Mouse (Mus musculus) telencephalon, adult 2 months (tissue): ENCODE measurements around the gene Bpifc.
"Not testable (repeated sequence)": the region's sequence is repeated elsewhere in the genome, so short reads cannot be mapped to it uniquely, and the experiment has no call there.

Experiments
- DNase-seq: peaks from one replicate; pipeline ENCODE4 v3.0.0-alpha.2; 2011; ENCODE audit warnings: low read depth, low spot score

The Bpifc gene

DNA sequence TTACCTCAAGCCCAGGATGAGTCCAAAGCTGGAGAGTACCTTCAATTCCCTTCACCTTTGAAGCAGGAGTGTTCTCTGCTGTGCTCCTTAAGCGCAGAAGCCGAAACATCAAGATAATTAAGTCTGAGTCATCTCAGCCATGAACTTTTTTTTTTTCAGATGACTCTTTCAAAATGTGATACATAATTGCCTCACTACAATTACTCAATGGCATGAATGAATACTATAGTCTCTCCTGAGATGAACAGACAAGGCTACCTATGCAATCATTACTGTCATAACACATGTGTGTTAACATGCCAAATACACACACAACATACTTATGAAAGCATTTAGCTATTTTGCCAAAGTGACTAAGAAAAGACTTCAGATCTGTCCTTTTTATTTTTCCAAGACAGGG is at the start of gene Bpifc:
Gene Bpifc (minus strand): TSS at position 115 of the 400 bp plus-strand sequence.
- no peak for DNase-seq

DNA sequence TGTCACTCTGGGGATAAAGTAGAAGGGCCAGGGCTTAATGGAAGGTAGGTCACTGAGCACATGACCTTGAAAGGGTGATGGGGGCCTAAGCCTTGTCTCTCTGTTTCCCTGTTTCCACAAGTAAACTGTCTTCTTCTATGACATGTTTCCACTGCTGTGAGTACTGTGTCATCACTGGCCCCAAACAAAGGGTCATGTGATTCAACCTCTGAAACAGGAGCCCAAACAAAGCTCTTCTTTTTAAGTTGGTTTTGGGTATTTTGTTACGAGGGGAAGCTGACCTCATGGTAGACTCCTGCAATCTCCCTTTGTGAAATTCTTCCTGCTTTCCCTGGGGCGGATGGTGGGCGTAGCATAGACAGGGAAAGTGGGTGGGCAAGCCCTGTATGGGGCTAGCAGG is 48.6 kb upstream of the Bpifc start:
- DNase-seq = no peak

DNA sequence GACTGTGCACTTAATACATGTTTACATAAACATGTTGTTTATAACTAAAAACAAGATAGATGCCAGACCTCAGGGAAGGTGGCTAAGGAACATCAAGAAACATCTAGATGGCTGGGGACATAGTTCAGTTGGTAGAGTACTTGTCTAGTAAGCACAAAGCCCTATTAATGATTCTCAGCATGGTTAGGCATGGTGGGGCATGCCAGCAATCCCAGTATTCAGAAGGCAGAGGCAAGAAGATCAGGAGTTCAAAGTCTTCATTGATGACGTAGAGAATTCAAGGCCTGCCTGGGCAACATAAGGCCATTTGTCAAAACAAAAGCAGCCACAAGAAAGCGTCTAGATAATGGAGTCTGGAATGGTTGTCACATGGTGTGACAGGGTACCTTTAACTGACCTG is 46.0 kb upstream of the Bpifc start:
- no peak for DNase-seq

DNA sequence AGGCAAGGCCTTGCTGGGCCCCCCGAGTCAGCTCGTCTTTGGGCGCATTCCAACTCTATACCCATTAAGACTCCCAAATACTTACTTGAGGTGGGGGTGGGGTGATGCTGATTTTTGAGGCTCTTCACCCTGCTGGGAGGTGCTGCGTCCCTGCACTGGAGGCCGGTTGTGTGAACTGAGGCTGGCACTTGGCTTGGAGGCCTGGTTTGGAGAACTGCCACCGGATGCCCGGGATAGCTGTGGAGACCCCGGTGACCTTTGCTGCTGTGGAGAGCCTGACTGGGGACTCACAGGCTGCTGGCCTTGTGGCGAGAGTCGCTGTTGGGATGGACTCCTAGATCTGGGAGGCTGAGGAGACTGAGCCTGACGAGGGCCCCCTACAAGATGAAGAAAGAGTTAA is 45.6 kb upstream of the Bpifc start:
- DNase-seq = no peak

DNA sequence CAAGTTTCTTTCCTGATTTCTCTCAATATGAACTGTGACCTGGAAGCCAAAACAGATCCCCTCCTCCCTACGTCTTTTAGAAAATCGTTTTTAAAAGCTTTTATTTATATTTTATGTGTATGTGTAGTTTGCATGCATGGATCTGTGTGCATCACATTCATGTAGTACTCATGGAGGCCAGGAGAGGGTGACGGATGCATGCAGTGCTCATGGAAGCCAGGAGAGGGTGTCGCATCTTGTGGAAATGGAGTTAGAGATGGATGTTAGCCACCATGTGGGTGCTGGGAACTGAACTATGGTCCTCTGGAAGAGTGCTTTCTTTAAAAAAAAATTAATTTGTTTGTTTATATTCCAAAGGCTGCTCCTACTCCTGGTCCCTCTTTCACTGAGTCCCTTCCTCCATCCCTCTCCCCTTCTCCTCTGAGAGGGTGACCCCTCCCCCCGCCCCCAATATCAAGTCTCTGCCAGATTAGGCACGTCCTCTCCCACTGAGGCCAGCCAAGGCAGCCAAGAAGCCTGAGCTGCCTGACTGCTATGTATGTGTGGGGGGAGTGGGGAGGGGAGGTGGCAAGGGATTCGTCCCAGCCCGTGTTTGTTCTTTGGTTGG is 44.7 kb upstream of the Bpifc start:
- DNase-seq = no peak

DNA sequence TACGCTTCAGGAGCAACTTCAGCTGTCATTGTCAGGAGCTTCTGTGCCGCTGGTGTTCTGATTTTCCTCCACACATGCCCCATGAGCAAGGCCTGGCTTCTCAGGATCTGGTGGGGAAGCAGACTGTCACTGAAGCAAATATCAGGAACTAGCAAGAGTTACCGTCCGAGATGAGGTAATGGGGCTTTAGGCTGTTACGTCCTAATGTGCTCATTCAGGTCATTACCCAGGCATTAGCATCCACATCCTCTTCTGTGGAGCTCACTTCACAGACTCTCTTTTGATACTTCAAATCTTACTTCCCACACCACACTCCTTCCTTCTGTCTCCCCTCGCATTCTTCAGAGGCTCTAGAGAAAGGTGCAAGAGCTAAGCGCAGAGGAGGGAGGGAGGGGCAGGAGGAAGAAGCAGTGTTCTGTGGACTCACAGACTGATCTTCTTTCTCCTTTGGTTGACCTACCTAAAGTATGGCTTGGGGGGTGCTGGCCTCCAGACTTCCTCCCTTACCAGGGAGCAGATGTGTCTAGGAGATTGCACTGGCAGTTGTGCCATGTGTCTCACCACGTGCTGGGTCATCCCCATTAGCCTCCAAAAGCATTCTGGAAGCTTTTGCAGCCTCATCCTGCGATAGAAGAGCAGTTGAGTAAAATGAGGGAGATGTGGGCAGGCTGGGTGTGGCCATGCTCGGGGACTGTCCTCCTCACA is 41.3 kb upstream of the Bpifc start:
- DNase-seq = no peak

DNA sequence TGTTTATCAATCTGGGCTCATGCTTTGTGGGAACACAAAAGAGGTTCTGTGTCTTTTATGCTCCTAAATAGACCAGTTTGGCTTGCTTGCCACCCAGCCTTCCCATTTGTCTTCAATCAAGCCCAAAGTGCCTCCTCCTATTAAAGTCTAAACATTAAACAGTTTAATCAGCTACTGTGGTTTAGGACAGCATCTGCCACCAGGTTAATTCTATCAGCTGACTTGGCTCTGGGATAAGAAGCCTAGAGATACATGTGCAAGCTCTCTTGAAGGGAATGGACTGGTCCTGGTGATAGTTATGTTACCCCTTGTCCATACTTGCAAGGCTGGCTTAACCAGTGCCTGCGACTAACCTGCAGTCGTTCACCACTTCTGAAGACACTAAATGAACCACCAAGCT is 38.8 kb upstream of the Bpifc start:
- DNase-seq = no peak

DNA sequence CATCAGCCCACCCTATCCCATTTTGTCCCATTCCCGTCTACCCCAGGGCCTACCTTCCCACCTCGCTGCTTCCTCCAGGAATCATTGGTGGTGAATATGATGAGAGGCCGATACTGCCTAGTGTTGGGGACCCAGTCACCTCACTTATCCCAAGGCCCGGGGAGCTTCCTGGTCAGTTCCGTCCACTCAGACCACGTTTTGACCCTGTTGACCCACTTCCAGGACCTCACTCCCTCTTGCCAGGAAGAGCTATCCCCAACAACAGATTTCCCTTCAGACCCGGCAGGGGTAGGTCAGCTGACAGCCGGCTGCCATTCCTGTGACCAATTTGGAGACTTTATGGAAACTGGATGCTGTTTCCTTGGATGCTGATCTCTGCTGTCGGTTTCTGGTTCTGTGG is 36.1 kb upstream of the Bpifc start:
- no peak for DNase-seq

DNA sequence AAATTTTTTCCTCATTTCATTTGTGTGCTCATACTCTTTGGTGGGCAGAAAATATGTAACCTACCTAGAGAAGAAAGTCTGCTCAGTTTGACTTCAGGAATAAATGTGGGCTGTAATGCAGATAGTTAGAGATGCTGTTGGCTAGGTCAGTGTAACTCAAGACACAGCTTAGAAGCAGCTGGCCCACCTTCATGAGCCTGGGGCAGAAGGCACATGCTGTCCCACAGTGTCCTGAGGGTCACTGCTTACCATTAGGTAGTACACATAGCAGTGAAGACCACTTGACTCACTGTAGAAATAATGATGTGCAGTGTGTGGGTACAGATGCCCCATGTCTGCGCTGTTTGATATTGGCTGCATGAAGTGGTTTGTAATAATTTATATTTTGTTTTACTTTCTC is 34.7 kb upstream of the Bpifc start:
- DNase-seq = no peak

DNA sequence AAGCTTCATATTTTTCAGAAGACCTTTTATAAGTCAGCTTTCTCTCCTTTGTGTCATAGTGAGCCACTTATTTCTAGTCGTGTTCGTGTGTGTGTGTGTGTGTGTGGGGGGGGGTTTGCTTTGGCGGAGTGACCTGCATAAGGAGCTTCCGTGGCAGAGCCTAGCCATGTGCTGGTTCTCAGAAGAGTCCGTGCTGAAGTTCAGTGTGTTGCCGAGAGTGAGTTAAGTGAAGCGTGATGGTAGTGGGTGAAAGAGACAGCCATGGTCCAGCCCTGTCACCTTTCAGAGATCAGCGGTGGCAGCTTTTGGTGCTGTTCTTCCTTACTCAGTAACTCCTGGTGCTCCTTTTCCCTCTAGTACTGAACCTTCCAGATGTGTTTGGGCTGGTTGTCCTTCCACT is 32.4 kb upstream of the Bpifc start:
- no peak for DNase-seq

DNA sequence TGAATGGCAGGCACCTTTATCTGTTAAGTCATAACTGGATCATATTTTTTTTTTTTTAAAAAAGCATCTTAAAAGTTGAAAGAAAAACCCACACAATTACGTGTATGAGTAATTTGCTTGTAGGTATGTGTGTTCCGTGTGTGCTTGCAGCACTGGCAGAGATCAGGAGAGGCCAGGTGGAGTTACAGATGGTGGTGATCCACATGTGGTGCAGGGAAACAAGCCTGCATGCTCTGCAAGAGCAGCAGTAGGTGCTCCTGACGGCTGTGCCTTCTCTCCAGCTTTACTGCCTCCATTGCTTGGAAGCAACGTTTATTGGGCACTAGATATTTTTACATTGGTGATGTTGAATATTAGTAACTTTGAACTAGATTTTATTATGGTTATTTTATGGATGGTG is 32.0 kb upstream of the Bpifc start:
- no peak for DNase-seq

DNA sequence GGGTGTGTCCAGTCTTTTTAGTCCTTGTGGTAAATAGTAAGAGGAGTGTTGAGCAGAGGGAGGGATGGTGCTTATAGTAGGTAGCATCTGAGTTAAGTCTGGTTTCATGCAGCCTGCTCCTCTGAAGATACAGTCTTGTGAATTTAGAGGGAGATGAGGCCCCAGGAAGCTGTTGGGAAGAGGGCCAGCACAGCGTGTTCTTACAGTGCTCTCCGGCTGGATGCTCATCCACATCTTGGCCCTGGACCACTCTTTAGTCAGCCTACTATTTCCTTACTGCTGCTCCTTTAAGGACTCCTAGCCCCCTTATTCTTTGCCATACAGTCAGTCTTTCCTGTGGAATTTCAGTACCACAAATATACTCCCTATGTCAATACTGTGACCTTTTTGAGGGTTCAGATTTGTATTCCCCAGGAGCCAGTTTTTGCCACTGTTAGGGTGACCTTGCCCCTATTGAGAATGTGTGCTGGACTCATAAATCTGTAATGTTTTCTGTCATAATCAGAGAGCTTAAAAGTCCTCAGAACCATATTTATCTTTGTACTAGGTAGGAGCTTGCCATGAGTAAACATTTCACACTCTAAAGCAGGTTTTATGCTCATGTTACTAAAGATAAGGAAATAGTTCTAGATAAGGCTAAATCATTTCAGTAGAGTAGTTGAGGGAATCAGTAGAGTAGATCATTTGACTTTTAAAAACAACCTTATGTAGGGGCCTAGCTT is 22.5 kb upstream of the Bpifc start:
- no peak for DNase-seq

DNA sequence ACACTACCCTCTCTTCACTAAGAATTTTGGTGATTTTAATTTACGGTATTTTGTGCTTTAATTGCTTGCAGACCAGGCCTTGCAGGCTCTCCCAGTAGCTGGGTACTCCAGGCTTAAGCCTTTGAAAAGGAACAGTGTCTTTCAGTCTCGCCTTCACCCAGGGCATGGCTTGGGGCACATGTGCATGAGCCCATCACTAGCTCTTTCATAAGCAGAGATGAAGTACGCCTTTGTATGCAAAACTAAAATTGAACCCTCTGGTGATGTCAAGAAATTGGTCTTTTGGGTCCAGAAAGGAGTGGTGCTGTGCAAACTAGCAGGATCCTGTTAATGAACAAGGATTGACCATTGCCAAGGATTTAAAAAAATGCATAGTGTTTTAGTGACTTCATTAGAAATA is 20.8 kb upstream of the Bpifc start:
- DNase-seq = peak; percentile 58

DNA sequence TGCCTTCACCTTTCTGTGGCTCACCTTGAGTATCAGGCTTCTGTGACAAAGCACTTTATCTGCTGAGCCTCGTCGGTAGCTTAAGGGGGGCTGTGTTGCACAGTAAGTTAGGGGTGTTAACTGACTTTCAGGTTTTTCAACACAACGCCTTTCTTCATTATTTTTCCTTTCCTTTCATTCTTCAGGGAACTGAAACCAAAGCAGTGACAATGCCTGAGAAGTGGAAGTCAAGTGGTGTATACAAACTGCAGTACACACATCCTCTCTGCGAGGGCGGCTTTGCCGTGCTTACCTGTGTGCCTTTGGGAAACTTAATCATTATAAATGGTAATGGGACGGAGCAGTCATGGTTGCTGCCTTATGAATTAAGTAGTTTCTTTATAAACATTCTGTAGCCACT is 19.0 kb upstream of the Bpifc start:
- DNase-seq = no peak

DNA sequence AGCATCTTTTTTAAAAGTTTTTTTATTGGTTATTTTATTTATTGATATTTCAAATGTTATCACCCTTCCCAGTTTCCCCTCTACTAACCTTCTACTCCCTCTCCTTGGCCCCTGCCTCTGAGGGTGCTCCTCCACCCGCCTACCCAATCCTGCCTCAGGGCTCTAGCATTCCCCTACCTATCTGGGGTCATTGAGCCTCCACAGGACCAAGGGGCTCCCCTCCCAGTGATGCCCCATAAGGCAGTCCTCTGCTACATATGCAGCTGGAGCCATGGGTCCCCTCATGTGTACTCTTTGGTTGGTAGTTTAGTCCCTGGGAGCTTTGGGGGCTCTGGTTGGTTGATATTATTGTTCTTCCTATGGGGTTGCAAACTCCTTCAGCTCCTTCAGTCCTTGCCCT is 15.1 kb upstream of the Bpifc start:
- not testable (repeated sequence) for DNase-seq

DNA sequence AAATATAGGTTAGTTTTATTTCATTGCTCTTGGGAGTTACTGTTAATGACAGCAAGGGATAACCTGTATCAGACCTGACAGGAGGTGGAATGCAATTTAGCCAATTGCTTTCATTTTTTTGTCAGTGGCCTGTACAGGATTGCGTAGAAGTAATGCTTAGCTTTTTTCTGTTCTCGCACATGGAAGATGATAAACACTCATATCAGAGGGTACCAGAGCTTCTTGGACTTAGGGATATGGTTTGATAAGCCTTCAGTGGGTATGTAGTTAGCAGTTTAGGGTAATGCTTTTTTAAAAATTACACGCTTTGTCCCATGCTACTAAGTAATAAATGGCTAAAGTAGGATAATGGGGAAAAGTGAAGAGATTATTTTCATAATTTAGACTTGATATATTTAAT is 14.7 kb upstream of the Bpifc start:
- DNase-seq = no peak

DNA sequence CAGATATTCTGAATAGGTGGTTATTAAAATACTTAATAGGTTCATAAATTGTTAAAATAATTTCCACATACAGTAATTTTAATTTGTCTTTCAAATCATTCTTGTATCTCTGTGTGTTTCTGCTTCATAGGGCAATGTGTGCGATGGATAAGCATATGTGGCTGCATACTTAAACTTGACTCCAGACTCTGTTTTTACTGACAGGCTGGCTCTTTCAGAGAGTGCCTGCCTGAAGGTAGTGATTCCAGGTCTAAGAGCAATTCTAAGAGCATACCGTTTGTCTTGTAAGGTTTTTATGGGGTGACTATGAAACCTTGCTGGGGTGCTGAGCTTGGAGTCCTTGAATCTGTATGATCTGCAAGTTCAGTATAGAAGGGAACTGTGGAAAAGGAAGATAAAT is 14.2 kb upstream of the Bpifc start:
- no peak for DNase-seq

DNA sequence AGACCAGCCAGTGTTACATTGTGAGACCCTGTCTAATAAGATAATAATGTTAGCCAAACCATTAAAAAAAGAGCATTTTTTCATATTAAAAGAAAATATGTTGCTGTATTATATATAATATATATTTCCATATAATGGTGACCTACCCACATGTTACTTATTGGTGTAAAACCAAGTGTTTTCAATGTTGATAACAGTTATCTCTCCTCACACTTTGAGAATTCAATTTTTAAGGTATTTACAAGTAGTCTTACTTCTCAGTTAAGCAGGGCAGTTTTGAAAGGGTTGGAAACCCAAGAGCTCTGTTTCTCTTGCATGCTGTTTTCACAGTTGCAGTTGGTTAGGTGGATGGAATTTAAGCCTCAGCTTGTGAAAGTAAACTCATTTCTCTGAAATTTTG is 11.5 kb upstream of the Bpifc start:
- no peak for DNase-seq

DNA sequence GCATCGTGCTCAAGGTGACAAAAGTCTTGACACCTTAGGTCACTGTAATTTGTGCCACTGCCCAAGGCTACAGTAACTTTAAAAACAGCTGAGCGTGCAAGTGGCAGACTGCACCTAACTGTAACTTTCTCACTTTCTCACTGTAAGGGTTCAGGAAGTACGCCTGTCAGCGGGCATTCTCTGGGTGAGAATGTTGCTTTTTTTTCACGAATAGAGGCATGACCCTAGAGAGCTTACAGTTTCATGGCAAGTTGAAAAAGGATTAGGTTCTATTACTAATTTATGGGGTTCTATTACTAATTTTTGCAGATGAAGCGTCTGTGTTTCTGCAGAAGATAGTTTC is 10.8 kb upstream of the Bpifc start:
- no peak for DNase-seq

DNA sequence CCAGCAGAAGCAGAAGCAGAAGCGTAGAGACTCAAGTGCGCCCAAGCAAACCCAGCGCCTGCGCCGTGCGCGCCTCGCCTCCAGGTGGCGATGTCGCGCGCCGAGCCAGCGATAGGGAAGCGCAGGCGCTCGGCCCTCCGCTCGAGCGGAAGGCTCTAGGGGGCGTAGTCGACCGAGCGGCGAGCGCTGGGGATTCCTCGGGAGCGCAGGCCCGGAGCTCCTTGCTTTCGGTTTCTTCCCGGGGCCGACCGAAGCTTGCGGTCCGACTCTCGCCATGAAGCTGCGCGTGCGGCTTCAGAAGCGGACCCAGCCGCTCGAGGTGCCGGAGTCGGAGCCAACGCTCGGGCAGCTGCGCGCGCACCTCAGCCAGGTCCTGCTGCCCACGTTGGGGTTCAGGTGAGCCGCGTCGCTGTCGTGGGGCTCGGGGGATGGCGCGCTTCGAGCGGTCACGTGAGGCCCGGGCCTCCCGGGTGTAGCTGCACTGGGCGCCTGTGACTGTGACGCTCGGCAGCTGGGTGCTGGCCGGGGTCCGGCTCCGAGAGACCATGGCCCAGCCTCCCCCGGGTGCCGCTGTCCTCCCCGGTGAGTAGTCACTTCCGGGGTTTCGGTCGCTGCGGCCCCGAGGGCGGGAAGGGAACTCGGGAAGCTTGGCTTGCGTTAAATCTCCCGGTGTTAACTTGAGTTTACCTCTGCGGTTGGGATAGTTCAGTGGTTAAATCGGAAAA is 10.2 kb upstream of the Bpifc start, which contains the start of gene Fbxo7:
Gene Fbxo7 (plus strand): TSS at position 224 of the 725 bp plus-strand sequence.
- peak; percentile 81 for DNase-seq

DNA sequence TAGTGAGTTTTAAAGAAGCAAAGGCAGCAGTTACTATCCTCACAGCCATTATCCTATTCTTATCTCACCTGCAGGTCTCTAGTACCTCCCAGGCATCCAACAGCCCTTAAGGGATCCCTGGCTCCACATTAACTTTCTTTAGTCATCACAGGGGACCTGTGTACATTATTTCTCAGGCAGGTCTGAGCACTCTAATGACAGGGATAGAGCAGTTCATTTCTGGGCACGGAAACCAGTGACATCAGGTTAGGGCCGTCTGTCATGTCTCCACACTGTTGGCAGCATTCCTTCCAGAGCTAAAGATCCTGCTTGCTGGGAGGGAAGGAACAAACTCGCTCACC is 9.7 kb upstream of the Bpifc start:
- no peak for DNase-seq

DNA sequence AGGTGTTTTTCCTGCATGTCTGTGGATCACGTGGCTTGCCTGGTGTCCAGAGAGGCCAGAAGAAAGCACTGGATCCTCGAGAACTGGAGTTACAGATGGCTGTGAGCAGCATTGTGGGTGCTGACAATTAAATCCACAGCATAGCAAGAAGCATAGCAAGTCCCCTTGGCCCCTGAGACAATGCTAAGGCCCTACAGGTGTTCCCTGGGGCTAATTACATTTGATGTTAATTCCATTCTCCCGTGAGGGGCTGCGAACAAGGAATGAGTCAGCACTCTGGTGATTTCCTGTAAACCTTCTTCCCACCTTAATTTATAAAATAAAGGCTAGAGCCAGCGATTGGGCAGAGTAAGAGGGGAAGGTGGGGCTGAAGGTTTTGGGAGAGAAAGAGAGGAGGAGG is 7.1 kb upstream of the Bpifc start:
- no peak for DNase-seq

DNA sequence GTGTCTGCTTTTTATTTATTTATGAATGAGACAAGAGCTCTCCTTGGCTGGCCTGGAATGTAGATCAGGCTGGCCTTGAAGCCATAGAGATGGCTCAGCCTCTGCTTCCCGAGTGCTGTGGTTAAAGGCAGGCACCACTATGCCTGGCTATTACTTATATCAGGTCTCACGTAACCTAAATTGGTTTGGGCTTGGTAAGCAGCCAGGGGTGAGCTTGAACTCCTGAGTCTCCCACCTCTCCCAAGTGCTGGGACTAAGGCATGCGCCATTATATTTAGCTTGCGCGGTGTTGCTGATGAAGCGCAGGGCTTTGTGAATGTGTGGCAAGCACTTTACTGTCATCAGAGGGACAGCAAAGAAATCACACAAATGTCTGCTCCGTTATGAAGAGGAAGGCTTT is 6.1 kb upstream of the Bpifc start:
- no peak for DNase-seq
